Mouse (Mus musculus): Measurements from ENCODE around the gene Zfp708. TPM values are rescaled to one million over a fixed set of nuclear protein-coding genes. Genes with fewer than 3 reads are reported as not detected.

Zfp708 gene
- polyA plus RNA-seq, 1 experiment from 2014 or later: 8.4 TPM

DNA sequence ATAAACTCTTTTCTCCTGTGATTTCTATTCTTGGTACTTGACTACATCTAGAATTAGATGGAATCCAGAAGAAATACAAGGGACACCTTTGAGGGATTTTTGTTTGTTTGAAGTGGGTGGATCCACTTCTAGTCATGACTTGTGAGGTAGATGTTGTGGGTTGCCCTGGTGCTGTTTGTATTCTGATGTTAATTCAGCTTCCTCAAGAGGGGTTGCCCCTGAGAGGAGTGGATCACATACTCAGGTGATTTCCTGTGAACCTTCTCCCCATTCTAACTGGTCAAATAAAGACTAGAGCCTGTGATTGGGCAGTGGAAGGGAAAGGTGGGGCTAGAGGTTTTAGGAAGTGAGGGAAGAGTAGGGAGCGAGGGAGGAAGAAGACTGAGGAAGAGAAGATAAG lies 15.8 kb downstream of the Zfp708 start:
- H3K4me3 ChIP-seq: peak overlapping the region; percentile 59
- peak overlapping the region; percentile 77 for H3K4me2 ChIP-seq (replicated peaks)
- peak overlapping the region; percentile 90 for H3K27ac ChIP-seq
- H3K27me3 ChIP-seq: no peaks in the 10 kb centered on the region
- H3K4me1 ChIP-seq: peaks cover 10% of the 10 kb centered on the region
- no peak for ATAC-seq (ENCODE audit: low FRiP score, low read depth)
- 0 out of 2 replicates have a peak, but pooled peaks cover 6% of the 10 kb centered on the region for H3K9me3 ChIP-seq
- peaks cover 15% of the 10 kb centered on the region for H3K36me3 ChIP-seq
- 68% methylated on average over 1 of the region's 1 CpGs for WGBS
- peak overlapping the region; percentile 78; the same call in 1 of the 2 replicates for H3K9ac ChIP-seq

GRCm38 (mm10) chr13:67081142-67081713 lies 16.5 kb downstream of the Zfp708 start:
- 1% methylated on average over 24 of the region's 24 CpGs for WGBS
- Histone ChIP-seq H3K4me1 (peaks cover 10% of the 10 kb centered on the region), H3K4me3 (peak overlapping the region; percentile 59), H3K27ac (peak overlapping the region; percentile 90), H3K9ac (peak overlapping the region; percentile 78), H3K27me3 (no peaks in the 10 kb centered on the region), H3K36me3 (peaks cover 21% of the 10 kb centered on the region), H3K9me3 (0 out of 2 replicates have a peak, but pooled peaks cover 8% of the 10 kb centered on the region), H3K4me2 (replicated peaks) (peak overlapping the region; percentile 77)
- peak; percentile 99 for ATAC-seq (ENCODE audit: low FRiP score, low read depth)

- ATAC-seq (ENCODE audit: low FRiP score, low read depth): no peak
- H3K4me2 ChIP-seq (replicated peaks): no peak overlapping the region
- H3K27ac ChIP-seq: no peak overlapping the region
- H3K27me3 ChIP-seq: no peaks in the 10 kb centered on the region
- 89% methylated on average over 2 of the region's 2 CpGs for WGBS
- H3K9ac ChIP-seq: no peak overlapping the region
- peaks cover 9% of the 10 kb centered on the region for H3K4me1 ChIP-seq
- H3K9me3 ChIP-seq: peaks cover 28% of the 10 kb centered on the region
- H3K36me3 ChIP-seq: peaks cover 53% of the 10 kb centered on the region
- no peak overlapping the region for H3K4me3 ChIP-seq
Measured at GRCm38 (mm10) chr13:67077244-67077643, 20.5 kb downstream of the Zfp708 start.

GRCm38 (mm10) chr13:67072786-67073185 lies 25.0 kb downstream of the Zfp708 start:
- Histone ChIP-seq H3K4me3 (no peak overlapping the region), H3K27me3 (no peaks in the 10 kb centered on the region), H3K9ac (no peak overlapping the region), H3K4me2 (replicated peaks) (no peak overlapping the region), H3K4me1 (no peaks in the 10 kb centered on the region), H3K9me3 (peaks cover 51% of the 10 kb centered on the region), H3K27ac (no peak overlapping the region), H3K36me3 (peaks cover 76% of the 10 kb centered on the region)
- ATAC-seq (ENCODE audit: low FRiP score, low read depth): no peak
- 96% methylated on average over 2 of the region's 2 CpGs for WGBS

GRCm38 (mm10) chr13:67065386-67065785 lies 32.4 kb downstream of the Zfp708 start:
- H3K9me3 ChIP-seq: peaks cover 26% of the 10 kb centered on the region
- H3K9ac ChIP-seq: no peak overlapping the region
- WGBS: 75% methylated on average over 8 of the region's 8 CpGs
- no peak overlapping the region for H3K4me2 ChIP-seq (replicated peaks)
- peaks cover 33% of the 10 kb centered on the region for H3K36me3 ChIP-seq
- no peaks in the 10 kb centered on the region; the same call in 1 of the 2 replicates for H3K4me1 ChIP-seq
- H3K27me3 ChIP-seq: no peaks in the 10 kb centered on the region
- ATAC-seq (ENCODE audit: low FRiP score, low read depth): no peak
- no peak overlapping the region for H3K27ac ChIP-seq
- no peak overlapping the region for H3K4me3 ChIP-seq

GRCm38 (mm10) chr13:67062427-67062826 lies 35.3 kb downstream of the Zfp708 start:
- H3K9me3 ChIP-seq: peaks cover 14% of the 10 kb centered on the region
- H3K27ac ChIP-seq: no peak overlapping the region
- peaks cover 11% of the 10 kb centered on the region; the same call in 1 of the 2 replicates for H3K36me3 ChIP-seq
- H3K4me2 ChIP-seq (replicated peaks): no peak overlapping the region
- 53% methylated on average over 7 of the region's 7 CpGs for WGBS
- peaks cover 5% of the 10 kb centered on the region for H3K4me1 ChIP-seq
- H3K27me3 ChIP-seq: no peaks in the 10 kb centered on the region
- H3K9ac ChIP-seq: no peak overlapping the region
- no peak overlapping the region for H3K4me3 ChIP-seq
- ATAC-seq (ENCODE audit: low FRiP score, low read depth): no peak

GRCm38 (mm10) chr13:67060786-67061358 lies 36.9 kb downstream of the Zfp708 start, which contains the start of gene Zfp712:
TSS of gene Zfp712 (minus strand) at chr13:67061170.
- Histone ChIP-seq H3K4me3 (peak within 1 kb of the TSS; percentile 74), H3K4me2 (replicated peaks) (peak within 1 kb of the TSS; percentile 77), H3K9me3 (peaks cover 9% of the 10 kb centered on the region; the same call in 1 of the 2 replicates), H3K27me3 (no peaks in the 10 kb centered on the region), H3K36me3 (peaks cover 6% of the 10 kb centered on the region; the same call in 1 of the 2 replicates), H3K9ac (peak within 1 kb of the TSS; percentile 79), H3K4me1 (peaks cover 5% of the 10 kb centered on the region), H3K27ac (peak within 1 kb of the TSS; percentile 86)
- peak; percentile 96 for ATAC-seq (ENCODE audit: low FRiP score, low read depth)
- WGBS: under 1% methylated on average over 27 of the region's 27 CpGs

GRCm38 (mm10) chr13:67060161-67060785 lies 37.5 kb downstream of the Zfp708 start:
- Histone ChIP-seq H3K27ac (peak overlapping the region; percentile 86; the same call in 1 of the 2 replicates), H3K9me3 (peaks cover 6% of the 10 kb centered on the region; the same call in 1 of the 2 replicates), H3K4me1 (peaks cover 5% of the 10 kb centered on the region), H3K36me3 (no peaks in the 10 kb centered on the region; the same call in 1 of the 2 replicates), H3K4me2 (replicated peaks) (peak overlapping the region; percentile 77), H3K27me3 (no peaks in the 10 kb centered on the region), H3K9ac (peak overlapping the region; percentile 79), H3K4me3 (peak overlapping the region; percentile 74)
- peak; percentile 60 for ATAC-seq (ENCODE audit: low FRiP score, low read depth)
- WGBS: 4% methylated on average over 12 of the region's 12 CpGs

Other genes starting within 250 kb of the Zfp708 start
- 1.1 and 1.5 TPM in 2 replicates for gene Gm10767, start 193.1 kb downstream of the Zfp708 start, polyA plus RNA-seq (2015; fragmentation: Nextera tagmentation; extraction: Ambion mirVana)
- gene Zfp712, start 36.8 kb downstream of the Zfp708 start, polyA plus RNA-seq (2015; fragmentation: Nextera tagmentation; extraction: Ambion mirVana): 4.8 and 4.9 TPM in 2 replicates
- 2.6 and 3.0 TPM in 2 replicates for gene Gm28557, start 10.6 kb upstream of the Zfp708 start, polyA plus RNA-seq (2015; fragmentation: Nextera tagmentation; extraction: Ambion mirVana)
- gene Rslcan18, start 18.3 kb upstream of the Zfp708 start, polyA plus RNA-seq (2015; fragmentation: Nextera tagmentation; extraction: Ambion mirVana): 0.25 and 0.32 TPM in 2 replicates
- 2.2 and 2.3 TPM in 2 replicates for gene Zfp759, start 23.7 kb upstream of the Zfp708 start, polyA plus RNA-seq (2015; fragmentation: Nextera tagmentation; extraction: Ambion mirVana)
- gene Rsl1, start 75.2 kb upstream of the Zfp708 start, polyA plus RNA-seq (2015; fragmentation: Nextera tagmentation; extraction: Ambion mirVana): 7.9 and 9.5 TPM in 2 replicates
- gene Zfp455, start 96.5 kb upstream of the Zfp708 start, polyA plus RNA-seq (2015; fragmentation: Nextera tagmentation; extraction: Ambion mirVana): 2.8 and 3.0 TPM in 2 replicates
- 2.0 and 2.3 TPM in 2 replicates for gene Zfp458, start 180.5 kb upstream of the Zfp708 start, polyA plus RNA-seq (2015; fragmentation: Nextera tagmentation; extraction: Ambion mirVana)
- gene Zfp457, start 208.5 kb upstream of the Zfp708 start, polyA plus RNA-seq (2015; fragmentation: Nextera tagmentation; extraction: Ambion mirVana): 0.51 and 0.66 TPM in 2 replicates
- 2.4 and 2.5 TPM in 2 replicates for gene Zfp595, start 234.6 kb upstream of the Zfp708 start, polyA plus RNA-seq (2015; fragmentation: Nextera tagmentation; extraction: Ambion mirVana)

Measured in limb, embryonic 13.5 days (tissue).